Mouse (Mus musculus) stomach, postnatal 0 days (tissue): ENCODE data around the gene Ythdf1. TPM values are rescaled to one million over a fixed set of nuclear protein-coding genes. Genes with fewer than 3 reads are reported as not detected.

ENCODE experiments used
- ATAC-seq: fragments of 200-750 bp; cut with Nextera tagmentation; 2 replicates; pipeline ENCODE4 v1.8.0; 2017; ENCODE audit not compliant: low FRiP score, low TSS enrichment
- DNase-seq: peaks from one replicate; pipeline ENCODE4 v3.0.0-alpha.2; 2016; ENCODE audit warnings: low spot score
- H3K27ac ChIP-seq: fragments of 300-500 bp; sonication (generic); replicated peaks from 2 replicates; pipeline ENCODE4 v1.5.1; 2014; ENCODE audit warnings: mild to moderate bottlenecking, control low read depth
- H3K27me3 ChIP-seq: fragments of 300-500 bp; sonication (generic); 2 replicates; pipeline ENCODE4 v1.6.1; 2014; ENCODE audit warnings: low read length; ENCODE audit not compliant: control insufficient read depth, insufficient read depth
- H3K36me3 ChIP-seq: fragments of 300-500 bp; sonication (generic); 2 replicates; pipeline ENCODE4 v1.6.1; 2014; ENCODE audit warnings: low read length, mixed read lengths; ENCODE audit not compliant: control insufficient read depth, insufficient read depth
- H3K4me1 ChIP-seq: fragments of 300-500 bp; sonication (generic); replicated peaks from 2 replicates; pipeline ENCODE4 v1.6.1; 2014; ENCODE audit warnings: antibody characterized with exemption; ENCODE audit not compliant: control insufficient read depth, insufficient read depth
- H3K4me2 ChIP-seq: fragments of 300-500 bp; sonication (generic); replicated peaks from 2 replicates; pipeline ENCODE4 v1.6.1; 2014; ENCODE audit warnings: low read depth, mild to moderate bottlenecking, control low read depth, moderate library complexity
- H3K4me3 ChIP-seq: fragments of 300-500 bp; sonication (generic); 2 replicates; pipeline ENCODE4 v1.5.1; 2014; ENCODE audit warnings: low read depth, low read length, control low read depth
- H3K9ac ChIP-seq: fragments of 300-500 bp; sonication (generic); 2 replicates; pipeline ENCODE4 v1.6.1; 2014; ENCODE audit warnings: mild to moderate bottlenecking, low read length, control low read depth, mixed read lengths
- H3K9me3 ChIP-seq: fragments of 300-500 bp; sonication (generic); 2 replicates; pipeline ENCODE4 v1.6.1; 2016; ENCODE audit warnings: low read length; ENCODE audit not compliant: control insufficient read depth
- CTCF ChIP-seq: IDR thresholded peaks from 2 replicates; pipeline ENCODE4 v1.5.1; 2016; ENCODE audit warnings: antibody characterized with exemption, low read depth, mild to moderate bottlenecking, moderate library complexity
- EP300 ChIP-seq: optimal IDR thresholded peaks from 2 replicates; pipeline ENCODE3; 2016; ENCODE audit warnings: antibody characterized with exemption
- WGBS: fragments of 180-500 bp; shearing (Covaris S2); extraction: QIAGEN DNeasy Blood & Tissue Kit; methylation state at CpG from one replicate; pipeline ENCODE4 v1.1.7; 2014; 5-methylcytosine and 5-hydroxymethylcytosine counted together
- polyA plus RNA-seq: library from polyadenylated mRNA; unstranded; fragments of >200 nt; fragmentation: Nextera tagmentation; extraction: Ambion mirVana; gene quantifications from 2 replicates; pipeline ENCODE4 v1.2.1, GENCODE M21; 2015

Ythdf1 gene
- polyA plus RNA-seq, 1 experiment from 2014 or later: 26.2 TPM

GRCm38 (mm10) chr2:180960187-180960586 lies 39.4 kb upstream of the Ythdf1 start:
- WGBS: 39% methylated on average over 3 of the region's 3 CpGs
- H3K27ac ChIP-seq: no peak overlapping the region
- no peaks in the 10 kb centered on the region for H3K9me3 ChIP-seq
- no peaks in the 10 kb centered on the region; the same call in 1 of the 2 replicates for H3K4me1 ChIP-seq
- no peak overlapping the region for H3K4me3 ChIP-seq
- H3K4me2 ChIP-seq: no peak overlapping the region
- no peaks in the 10 kb centered on the region for H3K27me3 ChIP-seq
- H3K9ac ChIP-seq: no peak overlapping the region
- TF ChIP-seq CTCF (no peak), EP300 (no peak)
- DNase-seq (no peak), ATAC-seq (no peak)
- no peaks in the 10 kb centered on the region for H3K36me3 ChIP-seq

- 51% methylated on average over 7 of the region's 7 CpGs for WGBS
- Histone ChIP-seq H3K27ac (no peak overlapping the region), H3K4me1 (peaks cover 4% of the 10 kb centered on the region; the same call in 1 of the 2 replicates), H3K4me3 (no peak overlapping the region), H3K4me2 (no peak overlapping the region), H3K36me3 (no peaks in the 10 kb centered on the region), H3K27me3 (no peaks in the 10 kb centered on the region), H3K9me3 (no peaks in the 10 kb centered on the region), H3K9ac (no peak overlapping the region)
- DNase-seq (no peak), ATAC-seq (no peak)
- no peak for TF ChIP-seq CTCF
- TF ChIP-seq EP300: no peak
Measured at GRCm38 (mm10) chr2:180959605-180960004, 38.9 kb upstream of the Ythdf1 start.

- Histone ChIP-seq H3K4me2 (peak within 1 kb of the TSS; percentile 82), H3K9ac (peak within 1 kb of the TSS; percentile 59), H3K9me3 (no peaks in the 10 kb centered on the region), H3K27ac (peak within 1 kb of the TSS; percentile 56), H3K4me3 (peak within 1 kb of the TSS; percentile 51), H3K27me3 (no peaks in the 10 kb centered on the region), H3K4me1 (peaks cover 4% of the 10 kb centered on the region; the same call in 1 of the 2 replicates), H3K36me3 (no peaks in the 10 kb centered on the region)
- WGBS: 1% methylated on average over 50 of the region's 52 CpGs
- DNase-seq (peak; percentile 63), ATAC-seq (peak; percentile 67)
- TF ChIP-seq EP300: no peak
- peak; percentile 60 for TF ChIP-seq CTCF
Measured at GRCm38 (mm10) chr2:180954061-180955047, 33.6 kb upstream of the Ythdf1 start, which contains the start of gene Nkain4. TSS of gene Nkain4 (minus strand) at chr2:180954699.

DNA sequence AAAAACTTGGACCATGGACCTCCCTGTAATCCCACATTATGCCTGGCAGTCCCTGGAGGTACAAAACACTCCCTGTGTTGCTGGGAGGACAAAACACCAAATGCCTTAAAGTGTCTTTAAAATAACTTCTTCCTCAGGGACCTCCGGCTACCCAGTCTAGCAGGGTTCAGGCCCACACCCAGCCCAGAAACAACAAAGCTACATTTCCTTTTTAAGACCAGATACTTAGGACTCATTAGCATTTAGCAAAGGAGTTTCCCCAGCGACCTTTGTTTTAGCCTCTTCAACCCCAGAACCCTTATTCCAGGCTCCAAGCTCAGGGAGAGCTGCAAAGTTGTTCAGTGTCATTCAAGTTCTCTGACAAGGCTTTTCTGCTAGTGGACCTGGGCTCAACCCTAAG lies 32.9 kb upstream of the Ythdf1 start:
- no peak for DNase-seq
- no peak for ATAC-seq
- peak overlapping the region; percentile 59 for H3K9ac ChIP-seq
- H3K4me2 ChIP-seq: peak overlapping the region; percentile 82
- H3K4me3 ChIP-seq: peak overlapping the region; percentile 51
- WGBS: 37% methylated on average over 2 of the region's 2 CpGs
- TF ChIP-seq EP300 (no peak), CTCF (no peak)
- H3K36me3 ChIP-seq: no peaks in the 10 kb centered on the region
- peak overlapping the region; percentile 56 for H3K27ac ChIP-seq
- H3K4me1 ChIP-seq: peaks cover 4% of the 10 kb centered on the region; the same call in 1 of the 2 replicates
- no peaks in the 10 kb centered on the region for H3K9me3 ChIP-seq
- H3K27me3 ChIP-seq: no peaks in the 10 kb centered on the region

- Histone ChIP-seq H3K9me3 (no peaks in the 10 kb centered on the region), H3K4me2 (peak overlapping the region; percentile 82), H3K9ac (0 out of 2 replicates have a peak overlapping the region, but pooled peaks have one; percentile 4), H3K27me3 (no peaks in the 10 kb centered on the region), H3K27ac (0 out of 2 replicates have a peak overlapping the region, but pooled peaks have one; percentile 56), H3K4me1 (peaks cover 4% of the 10 kb centered on the region; the same call in 1 of the 2 replicates), H3K36me3 (no peaks in the 10 kb centered on the region), H3K4me3 (peak overlapping the region; percentile 51)
- no peak for TF ChIP-seq EP300
- TF ChIP-seq CTCF: no peak
- no peak for ATAC-seq
- 24% methylated on average over 9 of the region's 9 CpGs for WGBS
- DNase-seq: no peak
Measured at GRCm38 (mm10) chr2:180952731-180953171, 32.0 kb upstream of the Ythdf1 start.

GRCm38 (mm10) chr2:180949947-180950346 lies 29.2 kb upstream of the Ythdf1 start:
- TF ChIP-seq CTCF: no peak
- 19% methylated on average over 1 of the region's 1 CpGs for WGBS
- no peaks in the 10 kb centered on the region for H3K27me3 ChIP-seq
- peaks cover 2% of the 10 kb centered on the region; the same call in 1 of the 2 replicates for H3K4me1 ChIP-seq
- no peaks in the 10 kb centered on the region for H3K36me3 ChIP-seq
- no peak for DNase-seq
- no peaks in the 10 kb centered on the region for H3K9me3 ChIP-seq
- no peak overlapping the region for H3K4me3 ChIP-seq
- no peak overlapping the region for H3K4me2 ChIP-seq
- no peak for ATAC-seq
- no peak overlapping the region for H3K27ac ChIP-seq
- no peak overlapping the region for H3K9ac ChIP-seq
